Mouse (Mus musculus): ENCODE data around the gene Rfx4. TPM values are rescaled to one million over a fixed set of nuclear protein-coding genes. Genes with fewer than 3 reads are reported as not detected.

Gene Rfx4
- polyA plus RNA-seq, 1 experiment from 2014 or later: 1.9 TPM

GRCm38 (mm10) chr10:84722711-84723110 lies 33.2 kb upstream of the Rfx4 start:
- WGBS: 75% methylated on average over 12 of the region's 12 CpGs
- Histone ChIP-seq H3K4me1 (peaks cover 4% of the 10 kb centered on the region; the same call in 1 of the 2 replicates), H3K9me3 (no peaks in the 10 kb centered on the region), H3K9ac (no peak overlapping the region), H3K4me3 (no peak overlapping the region), H3K4me2 (replicated peaks) (no peak overlapping the region), H3K27ac (no peak overlapping the region), H3K27me3 (no peaks in the 10 kb centered on the region), H3K36me3 (peaks cover 29% of the 10 kb centered on the region)
- no peak for ATAC-seq (ENCODE audit: insufficient number of reproducible peaks, insufficient read depth, low FRiP score, low TSS enrichment)

GRCm38 (mm10) chr10:84727005-84727404 lies 28.9 kb upstream of the Rfx4 start:
- no peak for ATAC-seq (ENCODE audit: insufficient number of reproducible peaks, insufficient read depth, low FRiP score, low TSS enrichment)
- no peak overlapping the region for H3K4me3 ChIP-seq
- no peak overlapping the region for H3K4me2 ChIP-seq (replicated peaks)
- H3K36me3 ChIP-seq: peaks cover 22% of the 10 kb centered on the region
- H3K9ac ChIP-seq: no peak overlapping the region
- H3K9me3 ChIP-seq: no peaks in the 10 kb centered on the region
- WGBS: 92% methylated on average over 12 of the region's 12 CpGs
- no peaks in the 10 kb centered on the region for H3K4me1 ChIP-seq
- no peak overlapping the region for H3K27ac ChIP-seq
- no peaks in the 10 kb centered on the region for H3K27me3 ChIP-seq

GRCm38 (mm10) chr10:84727760-84728159 lies 28.1 kb upstream of the Rfx4 start:
- Histone ChIP-seq H3K27ac (no peak overlapping the region), H3K9me3 (no peaks in the 10 kb centered on the region), H3K4me2 (replicated peaks) (no peak overlapping the region), H3K27me3 (no peaks in the 10 kb centered on the region), H3K4me3 (no peak overlapping the region), H3K4me1 (no peaks in the 10 kb centered on the region), H3K36me3 (peaks cover 19% of the 10 kb centered on the region), H3K9ac (no peak overlapping the region)
- WGBS: 84% methylated on average over 4 of the region's 4 CpGs
- ATAC-seq (ENCODE audit: insufficient number of reproducible peaks, insufficient read depth, low FRiP score, low TSS enrichment): no peak

GRCm38 (mm10) chr10:84730078-84730477 lies 25.8 kb upstream of the Rfx4 start:
- 81% methylated on average over 3 of the region's 3 CpGs for WGBS
- Histone ChIP-seq H3K9ac (no peak overlapping the region), H3K36me3 (peaks cover 19% of the 10 kb centered on the region), H3K27ac (no peak overlapping the region), H3K4me3 (no peak overlapping the region), H3K9me3 (no peaks in the 10 kb centered on the region), H3K27me3 (no peaks in the 10 kb centered on the region), H3K4me2 (replicated peaks) (no peak overlapping the region), H3K4me1 (no peaks in the 10 kb centered on the region)
- ATAC-seq (ENCODE audit: insufficient number of reproducible peaks, insufficient read depth, low FRiP score, low TSS enrichment): no peak

GRCm38 (mm10) chr10:84730956-84731355 lies 24.9 kb upstream of the Rfx4 start:
- ATAC-seq (ENCODE audit: insufficient number of reproducible peaks, insufficient read depth, low FRiP score, low TSS enrichment): no peak
- H3K4me2 ChIP-seq (replicated peaks): no peak overlapping the region
- H3K27me3 ChIP-seq: no peaks in the 10 kb centered on the region
- 81% methylated on average over 9 of the region's 9 CpGs for WGBS
- H3K4me1 ChIP-seq: no peaks in the 10 kb centered on the region
- H3K9me3 ChIP-seq: no peaks in the 10 kb centered on the region
- H3K9ac ChIP-seq: no peak overlapping the region
- no peak overlapping the region for H3K4me3 ChIP-seq
- H3K27ac ChIP-seq: no peak overlapping the region
- H3K36me3 ChIP-seq: peaks cover 13% of the 10 kb centered on the region

- H3K9me3 ChIP-seq: no peaks in the 10 kb centered on the region
- H3K4me1 ChIP-seq: no peaks in the 10 kb centered on the region
- no peak overlapping the region for H3K27ac ChIP-seq
- no peaks in the 10 kb centered on the region for H3K27me3 ChIP-seq
- no peak overlapping the region for H3K9ac ChIP-seq
- H3K4me3 ChIP-seq: no peak overlapping the region
- no peak for ATAC-seq (ENCODE audit: insufficient number of reproducible peaks, insufficient read depth, low FRiP score, low TSS enrichment)
- H3K36me3 ChIP-seq: no peaks in the 10 kb centered on the region
- 58% methylated on average over 6 of the region's 6 CpGs for WGBS
- no peak overlapping the region for H3K4me2 ChIP-seq (replicated peaks)
Observed at GRCm38 (mm10) chr10:84733511-84733910, 22.4 kb upstream of the Rfx4 start.

- peaks cover 85% of the 10 kb centered on the region for H3K27me3 ChIP-seq
- H3K9ac ChIP-seq: no peak overlapping the region
- H3K4me1 ChIP-seq: peaks cover 31% of the 10 kb centered on the region
- H3K36me3 ChIP-seq: no peaks in the 10 kb centered on the region
- H3K4me2 ChIP-seq (replicated peaks): peak overlapping the region; percentile 67
- H3K9me3 ChIP-seq: no peaks in the 10 kb centered on the region
- 2% methylated on average over 66 of the region's 66 CpGs for WGBS
- H3K27ac ChIP-seq: no peak overlapping the region
- no peak; the same call in 1 of the 2 replicates for ATAC-seq (ENCODE audit: insufficient number of reproducible peaks, insufficient read depth, low FRiP score, low TSS enrichment)
- H3K4me3 ChIP-seq: peak overlapping the region; percentile 36
Observed at GRCm38 (mm10) chr10:84754851-84755785, 744 bp upstream of the Rfx4 start.

GRCm38 (mm10) chr10:84756435-84757095 lies 703 bp downstream of the Rfx4 start:
- H3K27me3 ChIP-seq: peaks cover 91% of the 10 kb centered on the region
- no peaks in the 10 kb centered on the region for H3K36me3 ChIP-seq
- no peaks in the 10 kb centered on the region for H3K9me3 ChIP-seq
- no peak for ATAC-seq (ENCODE audit: insufficient number of reproducible peaks, insufficient read depth, low FRiP score, low TSS enrichment)
- WGBS: under 1% methylated on average over 42 of the region's 42 CpGs
- H3K9ac ChIP-seq: no peak overlapping the region
- peak overlapping the region; percentile 36 for H3K4me3 ChIP-seq
- peaks cover 36% of the 10 kb centered on the region for H3K4me1 ChIP-seq
- no peak overlapping the region for H3K27ac ChIP-seq
- peak overlapping the region; percentile 67 for H3K4me2 ChIP-seq (replicated peaks)

GRCm38 (mm10) chr10:84757426-84758199 lies 1.8 kb downstream of the Rfx4 start:
- 4% methylated on average over 22 of the region's 22 CpGs for WGBS
- ATAC-seq (ENCODE audit: insufficient number of reproducible peaks, insufficient read depth, low FRiP score, low TSS enrichment): no peak
- Histone ChIP-seq H3K27me3 (peaks cover 91% of the 10 kb centered on the region), H3K4me3 (peak overlapping the region; percentile 36; the same call in 1 of the 2 replicates), H3K36me3 (no peaks in the 10 kb centered on the region), H3K4me1 (peaks cover 36% of the 10 kb centered on the region), H3K4me2 (replicated peaks) (no peak overlapping the region), H3K9ac (no peak overlapping the region), H3K27ac (no peak overlapping the region), H3K9me3 (no peaks in the 10 kb centered on the region)

- no peaks in the 10 kb centered on the region for H3K36me3 ChIP-seq
- H3K9ac ChIP-seq: no peak overlapping the region
- H3K4me1 ChIP-seq: peaks cover 36% of the 10 kb centered on the region
- no peak overlapping the region for H3K4me2 ChIP-seq (replicated peaks)
- H3K27ac ChIP-seq: no peak overlapping the region
- no peak for ATAC-seq (ENCODE audit: insufficient number of reproducible peaks, insufficient read depth, low FRiP score, low TSS enrichment)
- 2% methylated on average over 5 of the region's 5 CpGs for WGBS
- no peaks in the 10 kb centered on the region for H3K9me3 ChIP-seq
- H3K4me3 ChIP-seq: no peak overlapping the region
- peaks cover 87% of the 10 kb centered on the region for H3K27me3 ChIP-seq
Observed at GRCm38 (mm10) chr10:84758200-84758468, 2.3 kb downstream of the Rfx4 start.

- no peak for ATAC-seq (ENCODE audit: insufficient number of reproducible peaks, insufficient read depth, low FRiP score, low TSS enrichment)
- no peaks in the 10 kb centered on the region for H3K36me3 ChIP-seq
Observed at GRCm38 (mm10) chr10:84758483-84759431, 2.9 kb downstream of the Rfx4 start.

More at GRCm38 (mm10) chr10:84758483-84759431, 2.9 kb downstream of the Rfx4 start:
- Histone ChIP-seq H3K27ac (no peak overlapping the region), H3K9me3 (no peaks in the 10 kb centered on the region), H3K4me2 (replicated peaks) (peak overlapping the region; percentile 30), H3K4me3 (peak overlapping the region; percentile 20; the same call in 1 of the 2 replicates), H3K27me3 (peaks cover 83% of the 10 kb centered on the region), H3K9ac (no peak overlapping the region), H3K4me1 (peaks cover 36% of the 10 kb centered on the region)
- 2% methylated on average over 51 of the region's 51 CpGs for WGBS
